Mouse (Mus musculus) spleen, adult 2 months (tissue): ENCODE data around the gene Ddx6.

Experiments
- CTCF ChIP-seq: fragments of 200-500 bp; IDR thresholded peaks from 2 replicates; pipeline ENCODE4 v1.5.1; 2011; ENCODE audit warnings: mild to moderate bottlenecking, inconsistent platforms; ENCODE audit not compliant: insufficient read depth, insufficient read length, insufficient replicate concordance; ENCODE audit errors: extremely low read depth
- POLR2A ChIP-seq: fragments of 200-500 bp; IDR thresholded peaks from 2 replicates; pipeline ENCODE4 v1.6.1; 2011; ENCODE audit warnings: low read depth, low read length, inconsistent platforms

DNA sequence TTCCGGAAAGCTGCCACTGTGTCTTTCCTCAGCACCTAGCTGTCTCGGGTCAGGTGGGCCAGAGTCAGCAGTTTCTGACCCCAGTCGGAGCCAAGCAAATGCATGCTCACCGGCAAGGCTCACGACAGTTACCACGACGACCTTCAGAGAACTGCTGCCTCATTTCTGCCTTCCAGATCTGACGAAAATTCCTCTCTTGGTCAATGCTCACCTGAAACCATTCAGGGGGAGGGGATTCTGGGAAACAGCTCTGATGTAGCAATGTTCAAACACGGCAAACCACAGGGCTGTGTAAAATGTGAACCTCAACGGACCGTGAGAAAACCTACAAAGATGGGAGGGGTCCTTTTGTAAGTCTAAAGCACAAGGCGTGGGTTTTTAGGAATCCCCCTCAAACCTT lies 41.8 kb upstream of the Ddx6 start:
- TF ChIP-seq POLR2A (no peak), CTCF (no peak)
